Mouse (Mus musculus): ENCODE measurements around the gene Skint8.
A peak's percentile ranks its signal among the peaks of the same experiment; 100 is the strongest.
"Not testable (repeated sequence)": the region's sequence is repeated elsewhere in the genome, so short reads cannot be mapped to it uniquely, and the experiment has no call there.

Gene Skint8

DNA sequence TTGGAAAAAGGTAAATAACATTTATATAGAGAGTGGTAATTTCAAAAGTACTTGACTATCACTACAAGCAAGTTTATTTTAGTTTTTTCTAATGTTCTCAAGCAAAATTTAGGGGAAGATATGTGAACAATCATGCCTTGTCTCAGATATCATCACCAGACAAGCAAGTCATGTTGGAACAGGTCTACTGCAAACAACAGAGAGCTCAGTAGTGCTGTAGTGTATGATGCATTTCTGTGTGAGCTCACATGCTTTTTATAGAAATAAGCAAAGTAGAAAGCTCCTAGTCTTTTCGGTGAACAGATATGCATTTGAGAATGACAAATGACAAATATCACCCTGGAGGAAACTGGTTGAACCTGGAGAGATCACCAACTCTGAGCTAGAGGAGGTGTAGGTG, at the start of gene Skint8:
Skint8 (plus strand) TSS at position 301 of the 400 bp plus-strand sequence.
- no peak for DNase-seq (ENCODE audit: low spot score in 2 of 2)

DNA sequence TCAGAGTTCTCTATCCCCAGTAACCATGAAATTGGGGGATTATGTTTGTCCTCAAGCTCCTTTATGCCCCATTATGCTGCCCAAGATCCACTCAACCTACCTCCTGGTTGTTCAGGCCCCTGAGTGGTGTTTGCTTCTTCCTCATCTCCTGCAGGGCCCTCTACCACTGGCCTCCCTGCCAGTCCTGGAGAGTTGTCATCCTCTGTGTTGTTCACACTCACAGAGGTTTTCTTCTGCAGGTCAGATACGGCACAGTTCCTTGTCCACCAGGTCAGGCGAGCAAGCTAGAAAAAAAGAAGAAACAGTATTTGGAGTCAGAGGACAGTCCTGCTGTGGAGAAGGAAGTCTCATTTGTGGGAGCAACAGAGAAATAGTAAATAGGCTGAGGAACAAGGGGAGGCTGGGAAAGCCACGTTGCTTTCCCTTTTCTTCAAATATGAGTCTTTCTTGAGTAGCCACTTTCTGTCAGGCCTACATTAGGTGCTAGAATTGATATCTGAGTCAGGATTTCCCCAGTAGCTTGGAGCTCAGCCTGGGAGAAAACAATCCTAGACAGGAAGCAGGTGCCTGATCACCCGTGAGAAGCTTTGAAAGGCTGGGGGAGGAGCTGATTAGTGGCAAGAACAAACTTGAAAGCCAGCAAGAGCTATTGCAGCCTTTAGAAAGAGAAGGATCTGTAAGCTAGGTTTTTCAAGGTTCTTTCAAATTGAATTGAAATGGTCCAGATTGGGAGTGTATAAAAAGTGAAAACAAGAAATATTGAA, 38.9 kb upstream of the Skint8 start:
- DNase-seq (ENCODE audit: low spot score in 2 of 2) = no peak

DNA sequence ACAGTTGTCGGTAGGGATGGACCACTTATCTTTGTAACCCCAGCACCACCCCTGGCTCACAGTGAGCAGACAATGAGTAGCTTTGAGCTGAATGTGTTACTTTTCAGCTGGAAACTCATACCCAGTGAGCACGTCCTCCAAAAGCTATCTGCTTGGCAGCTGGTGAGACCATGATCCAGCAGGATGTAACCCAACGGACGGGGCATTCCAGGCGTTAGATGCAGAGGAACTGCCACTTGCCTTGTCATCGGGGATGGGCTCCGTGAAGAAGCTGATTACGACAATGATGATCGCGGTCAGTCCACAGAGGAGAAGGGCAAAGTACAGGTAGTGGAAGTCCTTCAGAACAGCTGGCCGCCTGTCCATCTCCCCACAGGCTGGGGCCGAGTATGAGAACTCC, 35.6 kb upstream of the Skint8 start:
- no peak for DNase-seq (ENCODE audit: low spot score in 2 of 2)

DNA sequence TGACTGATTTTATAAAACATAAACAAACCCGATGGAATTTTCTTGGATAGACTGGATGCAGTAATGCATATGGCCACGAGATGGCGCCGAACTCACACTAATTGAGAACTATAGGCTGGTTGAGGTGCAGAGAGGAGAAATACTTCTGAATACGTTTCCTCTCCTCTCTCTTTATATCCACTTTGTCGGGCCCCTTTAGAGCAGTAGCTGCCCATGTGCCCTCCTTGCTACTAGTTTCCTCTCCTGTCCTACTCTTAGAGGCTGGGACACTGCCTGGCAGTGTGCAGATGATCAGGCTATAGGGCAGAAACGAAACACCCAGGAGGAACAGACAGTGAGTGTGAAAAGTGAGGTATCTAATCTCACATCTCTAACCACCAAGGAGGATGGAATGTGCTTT, 33.2 kb upstream of the Skint8 start:
- DNase-seq (ENCODE audit: low spot score in 2 of 2) = peak; percentile 28 to 54

DNA sequence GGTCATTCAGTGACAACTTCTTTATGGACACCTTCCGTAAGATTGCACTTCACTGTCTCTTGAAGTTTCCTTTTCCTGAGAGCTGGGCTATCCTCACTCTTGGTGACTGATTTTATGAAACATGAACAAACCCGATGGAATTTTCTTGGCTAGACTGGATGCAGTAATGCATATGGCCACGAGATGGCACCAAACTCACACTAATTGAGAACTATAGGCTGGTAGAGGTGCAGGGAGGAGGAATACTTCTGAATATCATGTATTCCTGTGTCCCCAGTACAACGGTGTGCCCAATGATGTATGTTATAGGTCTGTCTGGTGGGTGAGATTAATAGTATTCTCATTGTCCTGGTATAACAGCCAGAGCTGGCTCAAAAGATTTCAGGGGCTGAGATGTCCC, 32.6 kb upstream of the Skint8 start:
- peak; percentile 32 to 59 for DNase-seq (ENCODE audit: low spot score in 2 of 2)

GRCm38 (mm10) chr4:111892138-111892537, 27.1 kb upstream of the Skint8 start:
- DNase-seq (ENCODE audit: low spot score in 2 of 2) = no peak

DNA sequence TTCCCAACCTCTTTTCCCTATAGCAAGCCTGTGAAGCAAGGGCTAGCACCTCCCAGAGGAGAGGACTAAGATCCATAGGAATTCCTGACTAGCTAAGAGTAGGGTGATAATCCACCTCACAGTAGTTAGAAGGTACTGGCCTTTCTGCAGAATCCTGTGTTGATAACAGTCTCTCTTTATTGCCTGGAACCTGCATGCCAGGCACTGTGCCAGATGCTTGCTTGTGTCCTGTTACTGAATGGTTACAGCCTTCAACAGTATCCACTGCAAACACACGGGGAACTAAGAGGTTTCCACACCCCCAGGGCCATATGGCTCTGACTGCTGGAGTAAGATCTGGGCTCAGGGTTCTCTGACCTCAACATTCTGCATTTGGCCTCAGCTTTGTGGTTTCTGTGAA, 21.4 kb upstream of the Skint8 start:
- DNase-seq (ENCODE audit: low spot score in 2 of 2) = no peak

- DNase-seq (ENCODE audit: low spot score in 2 of 2) = no peak
Measured at GRCm38 (mm10) chr4:111898566-111898965, 20.6 kb upstream of the Skint8 start.

GRCm38 (mm10) chr4:111900491-111900890, 18.7 kb upstream of the Skint8 start:
- not testable (repeated sequence) for DNase-seq (ENCODE audit: low spot score in 2 of 2)

DNA sequence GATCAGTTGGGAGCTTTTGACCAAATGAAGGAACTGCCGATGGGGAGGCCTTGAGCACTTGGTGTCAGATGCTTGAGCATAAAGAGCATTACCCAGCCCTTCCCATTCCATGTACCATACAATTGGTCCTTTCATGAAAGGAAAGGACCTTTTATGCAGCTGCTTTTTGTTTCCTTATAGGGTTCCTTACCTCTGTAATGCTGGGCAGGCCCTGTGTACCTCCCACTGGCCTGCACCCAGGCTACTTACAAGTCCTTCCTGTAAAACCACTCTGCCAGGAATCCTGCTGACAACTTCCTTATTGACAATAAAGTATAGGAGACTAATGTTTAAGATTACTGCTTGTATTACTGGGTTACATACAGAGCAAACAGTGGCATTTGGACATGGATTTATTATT, 17.7 kb upstream of the Skint8 start:
- no peak for DNase-seq (ENCODE audit: low spot score in 2 of 2)

- no peak for DNase-seq (ENCODE audit: low spot score in 2 of 2)
Measured at GRCm38 (mm10) chr4:111902775-111903174, 16.4 kb upstream of the Skint8 start, which contains the start of gene Slc5a9. Gene Slc5a9 (minus strand): TSS chr4:111902918.

DNA sequence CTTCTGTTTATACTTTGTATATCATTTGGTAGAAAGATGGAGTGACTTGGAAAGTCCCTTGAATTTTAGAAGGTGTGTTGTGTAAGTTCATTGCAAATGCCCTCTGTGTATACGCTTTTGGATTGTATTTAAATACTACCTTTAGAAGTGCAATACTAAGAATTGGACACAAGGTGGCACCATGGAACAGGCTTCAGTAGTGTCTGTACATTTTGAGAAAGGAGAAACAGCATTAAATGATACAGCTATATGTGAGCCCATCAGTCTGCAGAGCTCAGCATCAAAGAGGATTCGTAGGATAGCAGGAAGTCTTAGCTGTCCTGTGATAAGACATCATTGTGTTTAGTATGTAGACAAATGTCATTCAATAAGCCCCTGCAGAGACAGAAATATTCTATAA, 11.3 kb upstream of the Skint8 start:
- DNase-seq (ENCODE audit: low spot score in 2 of 2) = no peak

GRCm38 (mm10) chr4:111961309-111961708, 42.1 kb downstream of the Skint8 start:
- DNase-seq (ENCODE audit: low spot score in 2 of 2) = no peak

GRCm38 (mm10) chr4:111963241-111963640, 44.0 kb downstream of the Skint8 start:
- not testable (repeated sequence) for DNase-seq (ENCODE audit: low spot score in 2 of 2)

GRCm38 (mm10) chr4:111963669-111964068, 44.5 kb downstream of the Skint8 start:
- DNase-seq (ENCODE audit: low spot score in 2 of 2) = no peak

- no peak for DNase-seq (ENCODE audit: low spot score in 2 of 2)
Measured at GRCm38 (mm10) chr4:111972623-111973022, 53.4 kb downstream of the Skint8 start, which contains the start of gene Skint7. Gene Skint7 (plus strand): TSS chr4:111972923.

Data from heart, adult 9 months (tissue).